Mouse (Mus musculus): Measurements from ENCODE around the gene Cdk5r2. TPM values are rescaled to one million over a fixed set of nuclear protein-coding genes. Genes with fewer than 3 reads are reported as not detected.
"Not testable (repeated sequence)": the region's sequence is repeated elsewhere in the genome, so short reads cannot be mapped to it uniquely, and the experiment has no call there.

Gene Cdk5r2
- total RNA-seq (2015): not detected in 2 replicates
- total RNA-seq (2017): not detected in 2 replicates

DNA sequence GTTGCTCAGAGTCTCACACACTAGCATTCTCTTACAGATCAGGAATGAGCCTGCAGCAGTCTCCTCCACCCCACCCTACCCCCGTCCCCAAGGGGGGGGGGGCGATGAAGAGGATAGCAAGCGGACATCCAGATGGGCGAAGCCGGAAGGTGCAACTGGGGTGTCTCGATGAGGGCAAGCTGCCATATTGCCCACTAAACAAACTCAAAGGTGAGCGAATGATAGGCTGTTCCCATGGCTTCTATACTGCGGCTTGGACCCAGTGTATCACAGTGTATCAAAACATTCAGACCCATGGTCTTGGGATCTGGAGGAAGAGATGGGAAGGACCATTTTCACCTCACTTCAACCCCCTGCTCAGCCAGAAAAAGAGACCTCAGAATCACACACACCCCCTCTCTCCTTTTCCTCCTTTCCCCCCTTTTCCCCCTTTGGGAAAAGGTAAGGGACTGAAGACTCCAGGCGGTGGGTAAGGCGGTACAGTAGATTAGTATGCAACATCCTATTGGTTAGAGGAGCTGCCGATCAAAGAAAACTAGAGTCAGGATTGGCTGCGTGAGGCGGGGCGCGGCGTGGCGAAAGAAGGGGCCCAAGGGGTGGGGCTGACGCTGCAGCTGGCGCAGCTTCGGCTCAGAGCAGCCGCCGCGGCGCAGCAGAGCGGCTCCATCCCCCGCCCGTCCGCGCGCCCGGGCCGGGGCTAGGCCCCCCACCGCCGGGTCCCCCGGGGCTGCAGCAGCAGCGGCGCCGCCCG is at the start of gene Cdk5r2:
Cdk5r2 (plus strand) TSS at position 629 of the 751 bp plus-strand sequence.
- ATAC-seq (ENCODE audit: poor library complexity, severe bottlenecking): peak; percentile 60

DNA sequence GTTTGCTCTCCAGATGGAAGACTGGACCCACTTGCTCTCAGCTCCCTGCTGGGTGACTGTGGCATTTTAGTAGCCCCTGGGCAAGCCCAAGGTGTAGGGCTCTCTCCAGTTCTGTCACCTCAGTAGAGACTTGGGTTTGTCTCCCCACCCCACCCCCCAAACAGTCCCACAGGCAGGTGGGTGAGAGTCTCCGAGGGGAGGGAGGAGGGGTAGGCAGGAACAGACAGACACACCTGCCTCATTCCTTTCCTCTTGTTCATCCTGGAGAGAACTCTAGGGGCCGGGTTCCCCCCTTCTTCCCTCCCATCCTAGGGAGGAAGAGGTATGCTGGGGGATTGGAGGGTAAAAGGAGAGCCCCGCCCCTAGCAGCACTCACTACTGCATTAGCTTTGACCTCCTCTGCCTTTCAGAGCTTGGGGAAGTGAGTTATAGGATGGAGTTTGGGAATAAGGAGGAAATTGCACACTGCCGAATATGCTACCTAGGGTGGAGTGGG is 49.3 kb upstream of the Cdk5r2 start:
- ATAC-seq (ENCODE audit: poor library complexity, severe bottlenecking): no peak

DNA sequence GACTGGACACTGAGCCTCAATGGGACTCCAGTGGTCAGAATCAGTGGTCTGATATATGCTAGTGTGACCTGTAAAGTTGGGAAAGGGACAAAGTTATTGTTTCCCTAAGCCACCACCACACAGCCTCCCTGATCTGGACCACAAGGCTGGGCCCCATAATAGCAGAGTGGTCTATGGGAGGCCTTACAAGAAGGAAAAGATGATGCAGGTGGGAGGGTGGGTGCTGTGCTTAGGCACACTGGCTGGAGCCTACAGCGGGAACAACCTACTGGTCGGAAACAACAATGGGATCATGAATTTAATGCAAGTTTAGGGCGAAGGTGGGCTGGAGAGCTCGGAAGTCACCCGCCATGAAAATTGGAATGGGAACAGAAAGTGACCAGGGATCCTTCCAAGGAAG is 48.9 kb upstream of the Cdk5r2 start:
- no peak for ATAC-seq (ENCODE audit: poor library complexity, severe bottlenecking)

DNA sequence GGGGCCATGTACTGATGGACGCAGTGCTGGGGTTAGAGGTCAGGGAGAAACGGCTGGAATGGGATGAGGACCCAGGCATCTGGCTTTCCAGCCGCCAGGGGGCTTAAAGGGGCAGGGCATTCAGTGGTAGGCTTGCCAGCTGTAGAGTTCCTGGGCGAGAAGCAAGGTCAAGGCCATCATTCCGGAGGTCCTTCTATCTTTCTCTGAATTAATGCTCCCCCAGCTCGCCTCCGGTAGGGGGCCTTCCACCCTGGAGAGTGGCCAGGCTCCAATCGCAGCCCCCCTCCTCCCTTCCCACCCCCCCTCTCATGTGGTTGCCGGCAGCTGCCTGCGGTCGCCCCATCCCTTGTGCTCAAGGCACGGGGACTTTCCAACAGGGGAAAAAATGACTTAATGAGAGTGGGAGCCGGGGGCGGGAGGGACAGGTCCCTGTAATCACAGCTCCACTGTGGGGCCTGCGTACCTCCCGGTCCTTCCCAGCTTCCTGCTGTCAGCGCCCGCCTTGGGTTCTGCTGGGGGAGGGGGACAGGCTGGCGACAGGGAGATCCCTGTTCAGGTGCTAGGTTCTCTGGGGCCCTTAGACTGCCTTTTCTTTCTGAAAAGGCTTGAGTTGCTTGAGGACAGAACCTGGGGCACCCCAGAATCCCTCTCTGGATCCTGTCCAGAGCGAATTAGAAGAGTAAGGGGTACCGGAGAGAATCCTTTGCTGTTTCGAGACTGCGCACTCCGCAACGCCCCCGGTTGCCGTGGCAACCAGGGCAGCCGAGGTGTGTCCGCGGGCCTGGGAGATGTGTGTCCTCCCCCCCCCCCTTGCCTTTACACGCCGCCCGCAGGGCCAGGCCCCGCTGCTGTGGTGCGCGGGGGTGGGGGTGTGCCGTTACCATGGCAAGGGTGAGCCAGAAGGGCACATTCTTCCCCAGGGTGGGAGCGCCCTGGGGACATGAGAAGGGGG is 48.1 kb upstream of the Cdk5r2 start:
- ATAC-seq (ENCODE audit: poor library complexity, severe bottlenecking): no peak

DNA sequence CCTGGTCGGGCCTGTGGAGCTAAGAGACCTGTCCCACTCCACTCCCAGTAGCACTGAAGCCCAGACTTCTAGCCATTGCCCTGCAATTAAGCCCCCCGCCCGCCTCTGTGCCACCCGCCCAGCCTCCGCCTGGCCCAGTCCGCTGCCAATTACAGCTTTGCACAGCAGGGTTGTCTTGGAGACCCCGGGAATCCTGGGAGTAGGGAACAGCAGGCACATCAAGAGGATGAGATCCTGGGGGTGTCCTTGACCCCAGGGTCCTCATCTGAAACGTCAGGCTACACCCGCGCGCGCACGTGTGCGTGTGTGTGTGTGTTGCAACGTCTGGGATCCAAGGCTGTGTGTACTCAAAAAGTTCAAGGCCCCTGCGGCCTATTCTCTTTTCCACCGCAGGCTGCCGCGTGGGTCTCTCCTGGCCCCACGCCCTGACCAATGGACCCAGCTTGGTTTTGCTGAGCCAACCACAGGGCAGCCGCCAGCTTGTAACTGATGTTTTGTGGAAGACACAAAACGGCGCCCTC is 47.1 kb upstream of the Cdk5r2 start:
- ATAC-seq (ENCODE audit: poor library complexity, severe bottlenecking): no peak

DNA sequence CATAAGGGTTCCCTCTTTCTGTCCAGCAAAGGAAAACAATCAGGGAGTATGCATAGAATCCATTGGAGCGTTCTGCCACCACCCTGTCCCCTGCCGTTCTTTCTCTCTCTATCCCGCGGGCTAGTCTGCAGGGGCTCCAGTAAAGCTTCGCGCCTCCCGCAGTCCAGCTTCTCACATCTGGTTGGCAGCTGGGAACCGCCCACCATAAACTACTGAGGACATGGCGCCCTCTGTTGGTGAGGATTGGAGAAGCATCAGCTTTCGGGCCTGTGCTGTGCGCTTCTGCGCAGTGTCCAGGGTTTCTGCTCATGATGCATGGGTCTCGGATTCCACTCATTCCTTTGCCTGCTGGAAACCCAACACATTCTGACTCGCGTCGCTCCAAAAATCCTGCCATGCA is 46.7 kb upstream of the Cdk5r2 start:
- peak; percentile 84 for ATAC-seq (ENCODE audit: poor library complexity, severe bottlenecking)

DNA sequence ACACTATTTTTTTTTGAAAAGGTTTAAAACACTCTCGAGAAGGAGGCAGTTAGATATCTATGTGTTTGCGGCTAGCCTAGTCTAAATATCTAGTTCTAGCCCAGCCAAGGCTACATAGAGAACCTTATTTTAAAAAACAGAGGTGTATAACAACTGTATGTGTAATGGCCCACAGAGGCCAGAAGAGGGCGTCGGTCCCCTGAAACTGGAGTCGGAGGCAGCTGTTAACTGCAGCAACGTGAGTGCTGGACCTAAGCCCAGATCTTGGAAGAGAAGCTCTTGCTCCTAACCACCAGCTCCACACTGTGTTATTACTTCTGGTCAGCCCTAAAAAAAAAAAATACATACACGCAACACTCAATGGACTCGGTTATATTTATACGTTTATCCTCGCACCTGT is 45.7 kb upstream of the Cdk5r2 start:
- no peak for ATAC-seq (ENCODE audit: poor library complexity, severe bottlenecking)

DNA sequence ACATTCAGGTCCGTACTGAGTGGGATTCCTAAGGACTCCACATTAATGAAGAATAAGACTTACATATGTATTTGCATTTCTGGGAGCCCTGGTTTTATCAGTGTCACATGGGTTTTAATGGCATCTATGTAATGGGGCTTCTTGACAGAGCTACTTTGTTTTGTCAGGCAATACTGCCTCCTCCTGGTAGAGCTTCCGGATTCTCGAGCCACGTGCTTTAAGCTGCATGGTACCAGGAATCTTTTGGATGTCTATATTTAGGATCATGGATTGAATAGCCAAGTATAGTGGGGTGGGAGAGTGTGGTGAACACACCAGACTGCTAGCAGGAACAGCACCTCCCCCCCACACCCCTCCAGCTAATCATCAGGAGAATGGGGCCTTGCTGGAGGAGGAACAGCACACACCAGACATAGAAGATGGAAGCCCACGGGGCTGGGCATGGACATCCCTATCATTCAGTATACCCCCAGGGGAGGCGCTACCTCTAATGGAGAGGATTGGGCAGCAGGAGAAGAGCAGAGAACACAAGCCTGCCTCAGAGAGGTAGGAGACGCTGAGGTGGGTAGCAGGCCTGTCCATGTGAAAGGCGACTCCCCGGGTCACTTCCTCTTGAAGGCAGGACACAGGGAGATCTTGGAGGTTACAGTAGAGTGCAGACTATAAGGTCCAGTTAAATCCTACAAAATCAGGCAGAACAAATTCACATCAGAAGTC is 39.6 kb upstream of the Cdk5r2 start:
- no peak for ATAC-seq (ENCODE audit: poor library complexity, severe bottlenecking)

DNA sequence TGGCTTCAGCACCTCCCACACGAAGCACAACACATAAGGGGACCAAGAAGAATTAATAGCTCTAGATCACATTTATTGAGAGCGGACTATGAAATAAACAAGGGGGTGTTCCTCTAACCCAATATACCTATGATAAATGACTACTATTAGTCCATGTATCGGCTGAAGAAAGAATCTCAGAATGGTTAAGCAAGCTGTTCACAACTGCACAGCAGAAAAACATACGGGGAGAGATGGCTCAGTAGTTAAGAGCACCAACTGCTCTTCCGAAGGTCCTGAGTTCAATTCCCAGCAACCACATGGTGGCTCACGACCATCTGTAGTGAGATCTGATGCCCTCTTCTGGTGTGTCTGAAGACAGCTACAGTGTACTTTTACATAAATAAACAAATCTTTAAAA is 38.8 kb upstream of the Cdk5r2 start:
- ATAC-seq (ENCODE audit: poor library complexity, severe bottlenecking): not testable (repeated sequence)

DNA sequence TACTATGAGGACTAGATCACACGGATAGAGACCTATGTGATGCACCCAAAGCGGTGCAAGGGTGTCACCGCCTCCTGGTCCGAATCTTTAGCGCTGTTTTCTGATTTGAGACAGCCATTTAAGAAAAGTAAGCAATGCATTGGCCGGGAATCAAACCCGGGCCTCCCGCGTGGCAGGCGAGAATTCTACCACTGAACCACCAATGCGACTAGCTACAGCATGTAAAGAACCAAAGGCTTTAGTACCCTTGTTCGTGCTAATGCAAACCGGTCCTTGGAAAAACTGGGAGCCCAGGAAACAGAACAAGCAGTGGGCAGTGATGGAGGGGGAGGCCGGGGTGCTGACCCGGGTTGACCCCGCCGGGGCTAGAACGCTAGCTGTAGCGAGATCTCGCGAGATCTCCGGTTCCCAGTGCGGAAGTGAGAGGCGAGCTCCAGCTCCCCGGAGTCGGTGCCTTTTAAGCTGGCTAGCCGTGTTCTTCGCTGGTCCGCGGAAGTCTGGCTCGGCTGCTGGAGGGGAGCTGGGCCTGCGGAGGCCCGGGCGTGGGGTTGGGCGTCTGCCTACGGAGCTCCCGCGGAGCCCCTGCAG is 38.0 kb upstream of the Cdk5r2 start:
- peak; percentile 98 for ATAC-seq (ENCODE audit: poor library complexity, severe bottlenecking)

DNA sequence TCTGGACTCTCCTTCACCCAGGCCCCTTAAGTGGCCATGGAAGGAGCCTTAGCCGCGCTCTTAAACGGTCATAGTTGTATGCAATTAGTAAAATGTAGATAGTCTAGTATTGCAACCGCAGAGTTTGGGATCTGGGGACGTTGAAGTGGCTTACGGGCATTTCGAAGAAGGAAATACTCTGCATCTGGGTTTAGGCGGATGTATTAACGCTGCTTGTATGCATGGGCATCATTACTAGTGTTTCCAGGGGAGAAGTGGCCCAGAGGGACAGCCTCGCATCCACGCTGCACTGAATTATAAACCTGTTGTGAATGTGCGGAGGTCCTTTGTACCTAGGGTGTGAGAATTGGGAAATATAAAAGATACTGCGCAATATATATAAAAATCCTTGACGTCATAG is 37.5 kb upstream of the Cdk5r2 start:
- peak; percentile 26; the same call in 1 of the 2 replicates for ATAC-seq (ENCODE audit: poor library complexity, severe bottlenecking)

DNA sequence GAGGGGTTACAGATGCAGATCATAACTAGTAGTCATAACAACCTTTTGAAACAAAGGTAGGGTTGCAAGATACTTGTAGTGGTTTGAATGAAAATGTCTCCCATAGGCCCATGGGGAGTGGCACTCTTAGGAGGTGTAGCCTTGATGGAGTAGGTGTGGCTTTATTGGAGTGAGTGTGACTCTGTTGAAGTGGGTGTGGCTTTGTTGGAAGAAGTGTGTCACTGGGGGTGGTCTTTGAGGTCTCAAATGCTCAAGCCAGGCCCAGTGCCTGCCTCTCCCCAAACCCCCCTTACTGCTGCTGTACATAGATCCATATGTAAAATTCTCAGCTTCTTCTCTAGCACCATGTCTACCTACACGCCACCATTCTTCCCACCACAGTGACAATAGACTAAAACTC is 36.2 kb upstream of the Cdk5r2 start:
- ATAC-seq (ENCODE audit: poor library complexity, severe bottlenecking): no peak

DNA sequence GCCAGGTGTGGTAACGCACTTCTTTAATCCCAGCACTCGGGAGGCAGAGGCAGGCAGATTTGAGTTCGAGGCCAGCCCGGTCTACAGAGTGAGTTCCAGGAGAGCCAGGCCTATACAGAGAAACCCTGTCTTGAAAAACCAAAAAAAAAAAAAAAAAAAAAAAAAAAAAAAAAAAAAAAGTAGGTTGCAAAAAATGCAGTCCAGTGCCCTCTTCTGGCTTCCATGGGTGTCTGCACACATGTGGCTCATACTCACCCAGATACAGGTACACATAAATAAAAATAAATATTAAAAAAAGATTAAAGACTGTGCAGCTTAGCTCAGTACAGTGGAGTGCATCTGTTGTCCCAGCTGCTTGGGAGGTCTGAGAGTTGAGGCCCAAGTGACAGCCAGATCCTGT is 31.1 kb upstream of the Cdk5r2 start:
- not testable (repeated sequence) for ATAC-seq (ENCODE audit: poor library complexity, severe bottlenecking)

DNA sequence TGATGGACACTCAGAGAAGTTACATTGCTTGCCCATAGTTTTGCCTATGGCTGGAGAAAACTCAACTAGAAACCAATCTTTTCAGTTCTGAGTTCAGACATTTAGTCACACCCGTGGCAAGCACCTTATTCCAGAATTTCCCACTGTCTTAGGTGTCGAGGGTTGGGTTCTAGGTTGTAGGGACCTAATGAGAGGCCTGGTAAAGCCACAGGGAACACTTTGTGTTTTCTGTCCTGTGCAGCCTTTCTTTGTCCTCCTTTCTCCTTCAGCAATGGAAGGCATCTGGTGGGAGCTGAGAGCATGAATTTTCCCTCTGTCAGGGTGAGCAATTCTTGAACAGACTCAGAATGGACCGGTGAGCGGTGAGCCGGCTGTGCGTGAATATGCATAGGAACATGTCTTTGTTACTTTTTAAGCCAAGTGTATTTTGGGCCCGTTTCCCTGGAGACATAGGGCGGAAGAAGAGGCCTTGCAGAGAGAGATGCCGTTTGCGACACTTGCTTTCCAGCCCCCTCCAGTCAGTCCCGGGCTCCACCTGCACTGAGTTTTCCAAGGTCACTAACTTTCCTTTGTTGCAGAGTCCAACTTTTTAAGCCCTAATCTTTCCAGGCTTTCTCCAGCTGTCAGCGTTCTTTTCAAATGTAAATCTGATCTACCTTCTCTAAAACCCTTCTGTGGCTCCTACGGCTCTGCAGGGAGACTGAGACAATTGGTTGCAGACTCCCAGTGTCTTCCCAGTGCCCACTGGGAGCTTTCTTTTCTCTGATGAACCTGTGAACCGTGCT is 30.0 kb upstream of the Cdk5r2 start:
- no peak for ATAC-seq (ENCODE audit: poor library complexity, severe bottlenecking)

DNA sequence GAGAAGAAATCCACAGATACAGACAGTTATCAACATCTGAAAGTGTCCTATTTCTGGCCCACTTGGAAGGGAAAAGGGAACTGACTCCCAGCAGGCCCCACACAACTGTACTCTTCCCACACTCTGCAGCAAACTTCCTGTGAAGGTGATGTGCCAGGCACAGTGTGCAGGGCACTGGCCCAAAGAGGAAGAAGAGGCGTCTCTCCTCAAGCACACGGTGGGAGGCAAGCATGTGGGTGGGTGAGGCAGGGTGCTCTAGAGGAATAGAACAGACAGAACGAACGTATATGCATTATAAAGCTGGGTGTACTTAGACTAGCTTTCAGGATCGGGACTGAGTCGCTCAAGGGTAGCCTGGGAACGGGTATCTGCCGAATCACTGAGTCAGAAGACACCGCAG is 24.7 kb upstream of the Cdk5r2 start:
- no peak for ATAC-seq (ENCODE audit: poor library complexity, severe bottlenecking)

DNA sequence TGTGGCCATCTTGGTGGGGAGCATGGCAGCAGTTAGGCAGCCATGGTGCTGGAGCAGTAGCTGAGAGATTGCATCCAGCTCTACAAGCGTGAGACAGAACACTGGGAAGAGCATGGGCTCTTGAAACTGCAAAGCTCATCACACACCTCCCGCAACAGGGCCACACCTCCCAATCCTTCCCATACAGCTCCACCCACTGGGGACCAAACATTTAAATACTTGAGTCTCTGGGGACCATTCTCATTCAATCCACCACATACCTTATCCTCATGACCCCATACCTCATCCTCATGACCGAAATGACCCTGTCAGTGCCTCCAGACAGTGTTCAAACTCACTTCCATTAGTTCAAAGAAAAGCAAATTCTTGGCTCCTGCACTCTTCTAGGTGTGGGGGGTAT is 21.5 kb upstream of the Cdk5r2 start:
- no peak for ATAC-seq (ENCODE audit: poor library complexity, severe bottlenecking)

DNA sequence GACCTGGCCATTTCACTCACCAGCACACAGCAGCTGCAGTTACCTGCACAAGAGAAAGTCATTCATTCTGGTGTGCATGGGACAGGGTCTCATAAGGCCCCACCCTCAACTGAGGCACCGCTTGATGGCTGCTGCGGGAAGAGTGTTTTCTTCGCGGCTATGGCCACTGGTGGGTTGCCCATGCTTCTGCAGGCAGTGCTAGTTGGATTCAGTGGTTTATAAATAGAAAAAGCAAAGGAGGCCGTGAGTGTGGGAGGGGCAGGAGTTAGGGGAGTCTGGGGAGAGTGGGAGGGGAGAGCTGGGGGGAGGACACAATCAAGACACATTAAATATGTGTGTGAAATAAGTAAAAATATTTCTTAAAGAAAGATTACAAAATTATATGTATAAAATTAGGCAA is 11.6 kb upstream of the Cdk5r2 start:
- no peak for ATAC-seq (ENCODE audit: poor library complexity, severe bottlenecking)

DNA sequence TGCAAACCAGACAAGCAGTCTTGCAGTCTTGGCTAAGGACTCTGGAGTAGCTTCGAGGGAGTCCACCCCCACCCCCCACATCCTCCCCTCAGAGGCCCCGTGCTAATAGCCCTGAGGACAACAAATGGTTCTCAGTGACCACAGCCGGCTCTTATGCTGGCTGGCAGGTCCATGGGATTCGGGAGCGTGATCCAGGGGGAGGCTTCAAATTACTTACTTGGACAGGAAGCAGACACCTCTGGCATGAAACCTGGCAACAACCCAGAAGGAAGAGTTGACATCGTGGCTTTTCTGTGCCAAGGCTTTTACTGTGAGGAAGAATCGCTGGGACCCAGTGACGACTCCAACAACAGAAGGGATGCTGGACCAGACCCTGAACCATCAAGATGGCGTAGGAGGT is 8.4 kb upstream of the Cdk5r2 start:
- no peak for ATAC-seq (ENCODE audit: poor library complexity, severe bottlenecking)

DNA sequence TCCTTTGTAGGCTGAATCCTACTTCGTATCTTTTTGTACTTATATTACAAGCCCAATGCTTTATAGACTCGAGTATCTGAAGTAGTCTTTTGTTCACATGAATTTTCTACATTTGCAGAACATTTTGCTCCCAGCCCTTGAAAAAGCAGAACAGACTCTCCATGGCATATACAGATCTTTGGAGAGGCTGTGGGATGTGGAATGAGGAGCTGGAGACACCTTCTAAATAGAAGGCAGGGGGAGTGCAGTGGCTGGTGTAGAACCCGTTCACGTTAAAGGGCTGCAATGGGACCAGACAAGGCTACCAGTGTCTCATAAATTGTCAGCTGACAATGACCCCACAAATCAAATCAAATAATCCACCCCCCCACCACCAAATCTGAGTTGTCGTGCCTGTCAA is 5.8 kb upstream of the Cdk5r2 start:
- ATAC-seq (ENCODE audit: poor library complexity, severe bottlenecking): no peak

DNA sequence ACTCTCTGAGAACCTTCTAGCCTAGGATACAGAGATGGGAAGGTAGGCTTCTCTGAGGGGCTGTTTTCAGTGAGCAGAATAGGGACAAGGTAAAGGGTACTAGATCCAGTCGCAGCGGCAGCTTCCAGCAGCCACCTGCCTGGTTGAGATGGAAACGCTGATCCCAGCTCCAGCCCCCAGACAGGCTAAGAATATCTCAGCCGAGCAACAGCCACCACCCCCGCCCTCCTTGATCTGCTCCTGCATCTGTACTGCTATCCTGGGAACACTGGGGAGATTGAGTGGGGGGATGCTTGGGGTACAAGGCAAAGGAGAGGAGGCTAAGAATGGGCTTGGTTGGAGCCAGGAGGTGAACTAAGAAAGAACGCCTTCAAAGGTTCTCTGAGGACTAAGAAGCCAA is 4.5 kb upstream of the Cdk5r2 start:
- no peak for ATAC-seq (ENCODE audit: poor library complexity, severe bottlenecking)

All from megakaryocyte, adult 5-6 weeks (primary cell).